Mouse (Mus musculus): ENCODE measurements at regions not wholly inside any gene's neighbourhood (a gene's known extent, or its start where the extent isn't known, plus 50 kb on each side); places are given as distances from the start of the nearest gene placed in this dataset.

- no peak for DNase-seq
These were observed 283.0 kb upstream of the Tle4 start for GRCm38 (mm10) chr19:14880818-14881217.

DNA sequence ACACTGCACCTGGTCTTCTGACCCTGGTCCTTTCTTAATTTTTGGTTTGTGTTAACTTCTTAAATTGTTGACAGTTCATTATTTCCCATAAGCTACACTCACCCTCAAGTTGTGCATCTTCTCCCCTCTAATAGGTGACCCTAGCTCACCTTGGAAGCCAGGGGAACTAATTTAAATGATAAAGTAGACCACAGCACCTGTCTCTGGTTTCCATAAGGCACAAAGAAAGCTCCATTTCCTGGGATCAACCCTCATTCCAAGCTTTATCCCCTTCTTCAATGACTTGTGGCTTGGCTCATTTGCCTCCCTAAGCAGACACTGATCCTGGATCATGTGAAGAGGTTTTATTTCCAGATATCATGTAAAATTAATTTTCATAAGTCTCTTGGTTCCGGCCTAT, 276.1 kb upstream of the Tle4 start:
- DNase-seq, result no peak

- no peak for DNase-seq
These were observed 273.5 kb upstream of the Tle4 start for GRCm38 (mm10) chr19:14871178-14871867.

DNA sequence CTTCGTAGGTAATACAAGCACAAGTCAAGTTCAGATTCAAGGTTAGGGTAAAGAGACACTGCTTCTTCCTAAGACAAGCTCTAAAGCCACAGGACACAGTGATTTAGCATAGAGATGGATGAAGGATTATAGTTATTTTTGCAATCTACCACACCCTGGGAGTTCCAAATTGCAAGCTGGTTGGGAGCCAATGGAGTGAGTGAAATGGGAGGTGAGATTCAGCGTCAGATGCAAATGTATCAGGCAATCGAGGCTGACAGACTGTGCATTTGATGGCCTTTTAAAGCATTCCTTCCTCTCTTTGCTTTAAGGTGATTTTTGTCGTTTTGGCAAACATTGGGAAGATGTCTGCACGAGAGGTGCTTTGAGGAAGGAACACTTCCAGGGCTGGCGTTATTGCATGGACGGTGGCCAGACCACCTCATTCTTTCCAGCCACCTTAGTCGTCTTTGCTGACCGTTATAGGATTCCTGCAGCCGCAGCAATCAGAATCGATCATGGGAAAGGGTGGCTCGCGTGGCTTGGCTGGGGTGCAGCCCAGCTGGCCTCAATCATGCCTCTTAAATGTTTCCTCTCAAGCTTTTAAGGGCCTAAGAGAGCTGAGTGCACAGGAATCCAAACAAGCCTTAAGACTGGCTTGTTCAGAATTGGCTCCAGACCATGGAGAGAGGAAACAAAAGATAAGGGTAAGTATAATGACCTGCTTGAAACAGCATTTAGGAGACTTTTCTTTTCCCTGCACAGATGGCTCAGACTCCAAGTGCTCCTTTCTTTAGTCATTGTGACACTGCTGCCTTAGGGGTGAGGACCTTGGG, 265.0 kb upstream of the Tle4 start:
- DNase-seq, result no peak

DNA sequence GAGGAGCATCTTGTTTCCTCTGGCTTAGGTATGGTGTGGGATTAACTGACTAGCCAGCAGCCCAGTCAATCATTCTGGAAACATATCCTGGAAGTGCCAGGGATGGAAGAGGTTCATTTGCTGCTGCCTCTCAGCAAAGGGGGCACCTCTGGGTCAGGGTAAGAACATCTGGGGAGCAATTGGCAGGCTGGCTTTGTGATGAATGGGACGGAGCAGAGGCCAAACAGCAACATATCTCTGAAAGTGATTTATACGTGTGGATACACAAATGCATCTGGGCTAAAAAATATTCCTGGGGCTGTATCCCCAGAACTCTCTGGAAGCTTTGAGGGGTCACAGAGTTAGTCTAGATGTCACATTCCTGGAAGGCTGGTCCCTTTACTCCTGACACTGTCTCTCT, 257.2 kb upstream of the Tle4 start:
- no peak for DNase-seq

DNA sequence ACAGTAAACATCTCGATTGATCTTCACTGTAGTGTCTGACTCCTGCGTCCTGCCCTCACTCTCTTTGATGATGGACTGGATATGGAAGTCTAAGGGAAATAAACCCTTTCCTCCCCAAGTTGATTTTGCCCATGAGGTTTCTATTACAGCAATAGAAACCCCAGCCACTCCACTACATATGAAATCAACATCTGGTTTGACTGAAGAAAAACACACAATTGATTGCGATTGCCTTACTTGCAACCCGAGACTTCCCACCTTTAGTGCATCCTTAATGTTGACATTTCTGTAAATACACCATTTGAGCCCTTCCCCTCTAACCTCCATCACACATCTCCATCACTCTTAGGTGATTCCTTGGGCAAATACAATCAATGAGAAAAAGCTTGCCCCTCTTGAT, 255.6 kb upstream of the Tle4 start:
- DNase-seq, result no peak

DNA sequence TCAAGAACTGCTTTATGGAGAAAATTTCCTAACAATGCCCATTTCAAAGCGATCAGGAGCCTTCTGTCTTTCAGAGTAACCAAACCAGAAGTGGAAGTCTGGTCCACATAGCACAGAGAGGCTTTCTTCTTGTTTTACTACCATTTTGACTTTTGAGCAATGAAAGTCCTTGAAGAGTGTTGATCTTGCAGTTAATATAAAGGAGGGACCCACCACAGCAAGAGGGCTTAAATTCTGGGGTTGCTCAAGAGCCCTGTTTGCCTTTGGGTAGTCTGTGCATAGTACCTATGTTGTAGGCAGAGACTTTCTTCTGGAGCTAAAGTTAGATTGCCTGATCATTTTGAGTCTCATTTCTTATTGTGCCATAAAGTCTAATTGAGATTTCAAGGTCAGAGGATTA, 251.7 kb upstream of the Tle4 start:
- DNase-seq, result no peak

DNA sequence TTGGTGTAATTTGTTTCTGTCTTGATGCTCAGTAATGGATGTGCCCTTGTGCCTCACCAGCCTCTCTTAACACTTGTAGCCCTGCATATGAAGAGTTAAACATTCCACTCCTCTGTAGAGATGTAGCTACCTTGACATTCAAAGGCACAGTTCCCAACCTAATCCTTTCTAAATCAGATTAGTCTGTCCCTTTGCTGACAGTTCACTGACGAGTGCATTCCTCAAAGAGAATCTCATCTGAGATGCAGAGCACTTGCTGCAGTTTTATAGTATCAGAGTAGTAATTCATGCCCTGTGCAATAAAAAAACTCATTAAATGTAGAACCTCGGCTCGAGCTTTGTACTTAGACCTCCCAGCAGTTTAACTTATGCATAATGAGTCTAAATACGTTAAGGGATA, 249.3 kb upstream of the Tle4 start:
- DNase-seq, result no peak

GRCm38 (mm10) chr19:14835629-14836028, 237.8 kb upstream of the Tle4 start:
- DNase-seq, result no peak

DNA sequence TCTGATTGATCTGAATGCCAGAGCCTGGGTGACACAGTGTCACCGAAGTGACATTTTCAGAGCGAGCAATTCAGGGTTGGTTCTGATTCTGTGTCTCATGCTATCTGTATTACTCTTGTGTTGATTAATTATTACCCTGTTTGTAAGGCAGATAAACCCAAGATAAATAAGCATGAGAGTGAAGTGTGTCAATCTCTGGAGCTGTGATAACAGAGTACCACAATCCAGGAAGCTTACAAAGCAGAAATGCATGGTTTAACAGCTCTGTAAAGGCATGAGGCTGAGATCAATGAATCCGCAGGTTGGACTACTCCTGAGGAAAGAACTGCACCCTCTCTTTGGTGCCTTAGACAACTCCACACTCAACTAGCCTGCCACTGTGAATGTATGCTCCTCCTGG, 218.5 kb upstream of the Tle4 start:
- DNase-seq, result no peak

GRCm38 (mm10) chr19:14806787-14807186, 208.9 kb upstream of the Tle4 start:
- DNase-seq, result no peak

- no peak for DNase-seq
These were observed 205.2 kb upstream of the Tle4 start for GRCm38 (mm10) chr19:14802909-14803650.

GRCm38 (mm10) chr19:14801669-14802068, 203.8 kb upstream of the Tle4 start:
- DNase-seq, result no peak

DNA sequence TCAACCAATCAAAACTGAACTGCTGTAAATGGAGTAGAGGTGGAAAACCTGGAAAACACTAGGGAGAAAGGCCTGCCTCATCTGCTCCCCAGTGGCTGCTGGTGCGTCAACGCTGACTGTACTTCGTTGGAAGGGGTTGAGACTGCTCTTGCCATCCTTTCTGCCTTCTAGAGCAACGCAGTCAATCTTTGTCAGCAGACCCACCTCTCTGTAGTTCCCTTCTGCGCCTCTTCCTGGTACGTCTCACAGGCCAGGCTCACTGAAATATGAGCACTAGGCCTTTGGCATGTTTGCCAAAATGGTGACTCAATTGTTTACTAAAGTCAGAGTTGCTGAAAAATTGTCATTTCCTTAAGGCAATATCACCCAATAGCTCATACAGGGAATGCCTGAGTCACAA, 201.2 kb upstream of the Tle4 start:
- no peak for DNase-seq

DNA sequence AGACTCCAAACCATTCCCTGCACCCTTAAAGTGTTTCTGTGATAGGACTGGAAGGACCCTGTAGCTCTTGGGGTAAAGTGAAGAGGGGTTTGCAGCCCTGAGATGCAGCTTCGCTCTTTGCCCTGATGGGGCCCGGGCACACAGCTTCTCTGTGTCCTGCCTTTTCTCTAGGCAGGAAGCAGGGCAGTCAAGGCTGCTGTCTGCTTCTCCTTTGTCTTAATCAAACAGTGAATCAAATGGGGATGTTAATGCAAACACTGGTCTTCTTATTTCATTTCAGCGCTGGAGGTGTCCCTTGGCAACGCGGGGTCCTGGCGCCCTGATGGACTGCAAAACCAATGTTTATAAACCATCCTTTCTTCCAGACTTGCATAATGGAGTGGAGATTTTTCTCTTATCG, 200.6 kb upstream of the Tle4 start:
- no peak for DNase-seq

DNA sequence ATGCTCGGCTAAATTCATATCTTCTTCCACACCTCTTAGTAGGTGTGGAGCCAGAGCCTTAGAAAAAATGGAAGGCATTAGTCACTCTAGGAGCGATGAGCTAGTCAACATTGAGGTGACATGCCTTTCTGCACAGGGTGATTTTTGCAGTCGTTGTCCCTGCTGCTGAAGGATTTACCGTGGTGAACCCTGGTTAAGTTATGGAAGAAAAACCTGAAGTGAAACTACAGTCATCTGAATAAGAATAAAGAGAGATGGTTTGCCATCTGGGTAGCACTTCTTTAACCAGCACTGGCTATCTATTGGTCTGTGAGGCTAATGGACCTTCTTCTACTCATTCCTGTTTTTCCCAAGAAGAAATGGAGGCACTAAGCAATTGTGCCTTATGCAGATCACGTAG, 198.1 kb upstream of the Tle4 start:
- no peak for DNase-seq

GRCm38 (mm10) chr19:14789992-14790391, 192.1 kb upstream of the Tle4 start:
- no peak for DNase-seq

GRCm38 (mm10) chr19:14788630-14789029, 190.8 kb upstream of the Tle4 start:
- DNase-seq, result no peak

- DNase-seq, result no peak
These were observed 189.0 kb upstream of the Tle4 start for GRCm38 (mm10) chr19:14786868-14787267.

DNA sequence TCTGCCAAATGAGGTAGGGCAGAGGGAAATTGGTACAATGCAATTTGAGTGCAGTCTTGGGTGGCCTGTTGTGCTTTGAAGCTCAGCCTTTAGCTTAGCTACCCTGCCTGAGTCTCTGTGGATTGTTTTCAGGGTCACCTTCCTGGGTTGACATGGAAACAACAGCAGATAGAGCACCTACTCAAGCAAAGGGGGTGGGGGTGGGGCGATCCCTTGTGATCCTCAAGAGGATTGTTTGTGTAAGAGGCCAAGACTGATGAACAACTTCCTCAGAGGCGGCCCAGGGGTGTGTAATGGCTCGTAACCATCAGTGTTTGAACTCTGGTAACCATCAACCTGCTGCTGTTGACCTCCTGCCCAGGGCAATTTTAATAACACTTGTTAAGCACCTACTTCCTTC, 187.8 kb upstream of the Tle4 start:
- DNase-seq, result no peak

DNA sequence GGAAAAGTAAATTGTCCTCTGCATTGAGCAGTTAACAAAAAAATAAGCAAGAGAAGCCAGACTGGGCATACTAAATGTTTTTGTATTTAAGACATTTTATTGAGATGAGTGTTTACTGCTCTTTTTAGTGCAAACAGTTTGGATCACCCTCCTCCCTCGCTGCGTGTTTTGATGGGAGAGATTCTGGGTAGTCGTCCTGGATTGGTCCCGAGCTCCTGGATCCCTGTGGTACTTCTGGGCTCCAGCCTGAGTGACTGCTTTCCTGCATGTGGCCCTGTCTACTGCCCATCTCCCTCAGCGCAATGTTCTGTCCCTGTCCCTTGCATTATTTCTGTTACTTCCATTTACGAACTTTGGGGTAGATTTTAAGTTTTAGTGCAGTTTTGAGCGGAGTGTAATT, 179.9 kb upstream of the Tle4 start:
- DNase-seq, result no peak

- DNase-seq, result no peak
These were observed 179.3 kb upstream of the Tle4 start for GRCm38 (mm10) chr19:14777198-14777597.

- no peak for DNase-seq
These were observed 178.9 kb upstream of the Tle4 start for GRCm38 (mm10) chr19:14776791-14777190.

DNA sequence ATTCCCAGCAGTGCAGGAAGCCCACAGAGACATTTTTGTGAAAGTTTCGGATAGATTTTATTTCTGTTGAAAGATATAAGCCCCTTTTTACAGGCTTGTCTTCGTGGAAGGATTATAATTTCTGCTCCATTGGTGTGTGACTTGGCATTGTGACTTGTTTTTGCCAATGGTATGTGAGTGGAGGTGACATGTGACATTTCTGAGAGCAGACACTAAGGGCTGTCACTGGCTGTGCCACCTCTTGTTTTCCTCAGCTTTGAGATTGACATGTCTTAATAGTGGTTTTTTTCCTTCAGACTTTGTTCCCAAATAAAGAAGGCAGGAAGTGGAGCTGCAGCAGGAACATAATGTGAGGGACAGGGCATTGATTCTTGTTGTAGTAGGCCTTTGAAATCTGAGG, 174.9 kb upstream of the Tle4 start:
- no peak for DNase-seq

All from cerebellum, adult 8-10 months (tissue).